In genomic region chr15:80467876-80468275, GRCm38 (mm10) we compare ENCODE assay signal across 21 mouse cellular contexts.
A peak's percentile ranks its signal among the peaks of the same experiment; 100 is the strongest.
DNase-seq lines count a peak whose midpoint lies in the region; ATAC-seq and TF ChIP-seq lines count a peak whose summit lies in the region.
"Had no signal": no experiment of that assay in that cellular context is flagged by ENCODE, and none has a peak within 500 bp of the region (broad histone marks: within the 10 kb centered on the region; RNA-seq: fewer than 3 reads in every experiment).

No protein-coding gene starts in this region.

- H3K4me3 ChIP-seq in liver, embryonic 11.5 days (ENCODE audit: low read depth, low read length): no peak overlapping the region
- H3K4me3 ChIP-seq in liver, embryonic 13.5 days (replicated peaks): no peak overlapping the region
- no peak overlapping the region for H3K4me3 ChIP-seq in liver, embryonic 16.5 days (ENCODE audit: low read depth, low read length)
- no peak overlapping the region for H3K4me3 ChIP-seq in thymus, adult 2 months (ENCODE audit: control insufficient read depth, insufficient read depth, low read length)
- H3K4me3 ChIP-seq: forebrain, embryonic 12.5 days; forebrain, embryonic 15.5 days; heart, adult 2 months; hindbrain, embryonic 12.5 days; hindbrain, embryonic 15.5 days had no signal

- H3K9ac ChIP-seq in liver, embryonic 11.5 days (ENCODE audit: low read depth, low read length): no peak overlapping the region
- H3K9ac ChIP-seq in liver, embryonic 13.5 days: no peak overlapping the region
- H3K9ac ChIP-seq in liver, embryonic 16.5 days (ENCODE audit: low read depth, low read length): no peak overlapping the region
- H3K9ac ChIP-seq: forebrain, embryonic 12.5 days; forebrain, embryonic 15.5 days; hindbrain, embryonic 12.5 days; hindbrain, embryonic 15.5 days had no signal

- no peaks in the 10 kb centered on the region for H3K4me1 ChIP-seq in liver, embryonic 11.5 days (replicated peaks; ENCODE audit: control insufficient read depth, insufficient read depth, low read length)
- peaks cover 15% of the 10 kb centered on the region for H3K4me1 ChIP-seq in liver, embryonic 13.5 days (replicated peaks)
- H3K4me1 ChIP-seq in liver, embryonic 16.5 days (ENCODE audit: control insufficient read depth, low read depth, low read length): peaks cover 6% of the 10 kb centered on the region; the same call in 1 of the 2 replicates
- no peaks in the 10 kb centered on the region for H3K4me1 ChIP-seq in thymus, adult 2 months (replicated peaks; ENCODE audit: control insufficient read depth, insufficient read depth, low read length)
- H3K4me1 ChIP-seq: forebrain, embryonic 12.5 days; forebrain, embryonic 15.5 days; hindbrain, embryonic 12.5 days; hindbrain, embryonic 15.5 days had no signal

- peak; percentile 57 for DNase-seq in liver
- no peak for DNase-seq in liver, embryonic 11.5 days (ENCODE audit: low spot score)
- peak; percentile 55 for DNase-seq in liver, embryonic 13.5 days
- DNase-seq in urinary bladder, adult 2 months (ENCODE audit: low spot score): no peak
- no peak for DNase-seq in heart, adult 8-10 months (ENCODE audit: low spot score)
- DNase-seq in thymus, adult 2 months: no peak
- DNase-seq: adrenal gland, postnatal 10 days; adrenal gland, postnatal 36 days; cerebellum, adult 18-20 months; cerebellum, adult 9-10 months; cerebellum, postnatal 14 days; gastrocnemius, postnatal 36 days; heart, adult 2 months had no signal

- no peak for TF ChIP-seq CTCF in thymus, adult 2 months (IDR thresholded peaks at IDR 0.05; ENCODE audit: borderline replicate concordance, control insufficient read depth, extremely low read depth, insufficient read depth, low read length, poor library complexity)

- 70% methylated on average over 4 of the region's 4 CpGs for WGBS in liver, embryonic 11.5 days
- WGBS in liver, embryonic 13.5 days (ENCODE audit: insufficient replicate concordance): 42% methylated on average over 4 of the region's 4 CpGs
- WGBS in liver, embryonic 16.5 days (ENCODE audit: insufficient replicate concordance): 43% methylated on average over 4 of the region's 4 CpGs
- WGBS in thymus, adult 2 months: over 99% methylated on average over 4 of the region's 4 CpGs

- TF ChIP-seq POLR2A in thymus, adult 2 months (IDR thresholded peaks at IDR 0.05; ENCODE audit: control insufficient read depth, extremely low read depth, insufficient read depth, low read length, poor library complexity): no peak

- no peaks in the 10 kb centered on the region for H3K9me3 ChIP-seq in liver, embryonic 11.5 days (ENCODE audit: control insufficient read depth, low read length)
- H3K9me3 ChIP-seq in liver, embryonic 13.5 days (replicated peaks): no peaks in the 10 kb centered on the region
- H3K9me3 ChIP-seq in liver, embryonic 16.5 days (replicated peaks; ENCODE audit: control insufficient read depth, low read length): no peaks in the 10 kb centered on the region
- H3K9me3 ChIP-seq: forebrain, embryonic 12.5 days; forebrain, embryonic 15.5 days; hindbrain, embryonic 12.5 days; hindbrain, embryonic 15.5 days had no signal

- H3K27ac ChIP-seq in liver, embryonic 11.5 days (ENCODE audit: low read depth, low read length): no peak overlapping the region
- 0 out of 2 replicates have a peak overlapping the region, but pooled peaks have one; percentile 10 for H3K27ac ChIP-seq in liver, embryonic 13.5 days
- H3K27ac ChIP-seq in liver, embryonic 16.5 days (ENCODE audit: low read length): no peak overlapping the region
- no peak overlapping the region for H3K27ac ChIP-seq in thymus, adult 2 months (ENCODE audit: control insufficient read depth, insufficient read depth, low read length)
- H3K27ac ChIP-seq: forebrain, embryonic 12.5 days; forebrain, embryonic 15.5 days; heart, adult 2 months; hindbrain, embryonic 12.5 days; hindbrain, embryonic 15.5 days had no signal

- no peak overlapping the region for H3K4me2 ChIP-seq in liver, embryonic 11.5 days
- no peak overlapping the region for H3K4me2 ChIP-seq in liver, embryonic 13.5 days
- no peak overlapping the region for H3K4me2 ChIP-seq in liver, embryonic 16.5 days (ENCODE audit: low read depth, low read length)
- H3K4me2 ChIP-seq: forebrain, embryonic 12.5 days; forebrain, embryonic 15.5 days; heart, embryonic 11.5 days; hindbrain, embryonic 12.5 days; hindbrain, embryonic 15.5 days had no signal

- H3K36me3 ChIP-seq in liver, embryonic 11.5 days (ENCODE audit: control insufficient read depth, insufficient read depth, low read length): no peaks in the 10 kb centered on the region
- H3K36me3 ChIP-seq in liver, embryonic 13.5 days: no peaks in the 10 kb centered on the region
- H3K36me3 ChIP-seq in liver, embryonic 16.5 days (ENCODE audit: control insufficient read depth, insufficient read depth): no peaks in the 10 kb centered on the region
- no peaks in the 10 kb centered on the region for H3K36me3 ChIP-seq in thymus, adult 2 months (ENCODE audit: control insufficient read depth, insufficient read depth, low read length)
- H3K36me3 ChIP-seq: forebrain, embryonic 12.5 days; forebrain, embryonic 15.5 days; hindbrain, embryonic 12.5 days; hindbrain, embryonic 15.5 days had no signal

- no peak for ATAC-seq in liver, embryonic 11.5 days (replicated peaks; ENCODE audit: low FRiP score)
- peak; percentile 84 for ATAC-seq in liver, embryonic 13.5 days (ENCODE audit: low read depth)
- peak; percentile 72 for ATAC-seq in liver, embryonic 16.5 days (ENCODE audit: low read depth)
- no peak for ATAC-seq in inflammation-experienced regulatory T-cells, adult 6 months
- ATAC-seq: forebrain, embryonic 15.5 days; Patski had no signal

- H3K27me3 ChIP-seq in liver, embryonic 11.5 days (replicated peaks; ENCODE audit: control insufficient read depth, insufficient read depth, low read length): peaks cover 11% of the 10 kb centered on the region; the same call in 1 of the 2 replicates
- peaks cover 17% of the 10 kb centered on the region for H3K27me3 ChIP-seq in liver, embryonic 13.5 days
- H3K27me3 ChIP-seq in liver, embryonic 16.5 days (ENCODE audit: control insufficient read depth, insufficient read depth, low read depth, low read length): peaks cover 9% of the 10 kb centered on the region; the same call in 1 of the 2 replicates
- no peaks in the 10 kb centered on the region for H3K27me3 ChIP-seq in thymus, adult 2 months (ENCODE audit: control insufficient read depth, insufficient read depth, low read length)
- H3K27me3 ChIP-seq: forebrain, embryonic 15.5 days; hindbrain, embryonic 15.5 days had no signal

Comparison
In these comparisons a context has a peak if more than half of its experiments do, and no peak if none do; other contexts are left out.
1. DNase-seq: peak in liver (single experiment) and liver, embryonic 13.5 days (single experiment); none in liver, embryonic 11.5 days (single experiment), urinary bladder, adult 2 months (single experiment), heart, adult 8-10 months (single experiment) and thymus, adult 2 months (single experiment).
2. ATAC-seq: peak in liver, embryonic 13.5 days (single experiment) and liver, embryonic 16.5 days (single experiment); none in liver, embryonic 11.5 days (single experiment) and inflammation-experienced regulatory T-cells, adult 6 months (single experiment).